Mouse (Mus musculus) spleen, adult 2 months (tissue): Measurements from ENCODE around the gene Trem2. TPM values are rescaled to one million over a fixed set of nuclear protein-coding genes. Genes with fewer than 3 reads are reported as not detected.

ENCODE experiments used
- DNase-seq, 2 experiments: peaks; one replicate each; pipeline versions ENCODE4 v3.0.0 to v3.0.0-alpha.2; 2012 to 2021; ENCODE audit warnings: low spot score in 2 of 2, low read depth in 1 of 2
- H3K27ac ChIP-seq: fragments of 200-500 bp; 2 replicates; pipeline ENCODE4 v1.5.1; 2012; ENCODE audit warnings: low read length, inconsistent platforms; ENCODE audit not compliant: insufficient read depth
- H3K27me3 ChIP-seq: fragments of 200-500 bp; 2 replicates; pipeline ENCODE4 v1.6.1; 2012; ENCODE audit warnings: mild to moderate bottlenecking, moderate library complexity, low read length, inconsistent platforms; ENCODE audit not compliant: control insufficient read depth, insufficient read depth
- H3K36me3 ChIP-seq: fragments of 200-500 bp; 2 replicates; pipeline ENCODE4 v1.6.1; 2012; ENCODE audit warnings: mild to moderate bottlenecking, low read length, inconsistent platforms; ENCODE audit not compliant: control insufficient read depth, insufficient read depth
- H3K4me1 ChIP-seq: fragments of 200-500 bp; 2 replicates; pipeline ENCODE4 v1.6.1; 2011; ENCODE audit warnings: inconsistent platforms; ENCODE audit not compliant: control insufficient read depth, insufficient read depth, insufficient read length
- H3K4me3 ChIP-seq: fragments of 200-500 bp; 2 replicates; pipeline ENCODE4 v1.5.1; 2011; ENCODE audit warnings: mild to moderate bottlenecking, inconsistent platforms; ENCODE audit not compliant: insufficient read depth, insufficient read length; ENCODE audit errors: extremely low read depth
- CTCF ChIP-seq: fragments of 200-500 bp; IDR thresholded peaks from 2 replicates; pipeline ENCODE4 v1.5.1; 2011; ENCODE audit warnings: mild to moderate bottlenecking, inconsistent platforms; ENCODE audit not compliant: insufficient read depth, insufficient read length, insufficient replicate concordance; ENCODE audit errors: extremely low read depth
- POLR2A ChIP-seq: fragments of 200-500 bp; IDR thresholded peaks from 2 replicates; pipeline ENCODE4 v1.6.1; 2011; ENCODE audit warnings: low read depth, low read length, inconsistent platforms
- WGBS: fragments of 180-500 bp; shearing (Covaris S2); methylation state at CpG from one replicate; pipeline ENCODE4 v1.1.7; 2018; 5-methylcytosine and 5-hydroxymethylcytosine counted together
- polyA plus RNA-seq: library from polyadenylated mRNA; depleted of rRNA; stranded (reverse); fragments of >200 nt; gene quantifications from 2 replicates; pipeline ENCODE4 v1.2.3, GENCODE M21; 2012

Gene Trem2
- polyA plus RNA-seq, 1 experiment: 1.0 TPM

DNA sequence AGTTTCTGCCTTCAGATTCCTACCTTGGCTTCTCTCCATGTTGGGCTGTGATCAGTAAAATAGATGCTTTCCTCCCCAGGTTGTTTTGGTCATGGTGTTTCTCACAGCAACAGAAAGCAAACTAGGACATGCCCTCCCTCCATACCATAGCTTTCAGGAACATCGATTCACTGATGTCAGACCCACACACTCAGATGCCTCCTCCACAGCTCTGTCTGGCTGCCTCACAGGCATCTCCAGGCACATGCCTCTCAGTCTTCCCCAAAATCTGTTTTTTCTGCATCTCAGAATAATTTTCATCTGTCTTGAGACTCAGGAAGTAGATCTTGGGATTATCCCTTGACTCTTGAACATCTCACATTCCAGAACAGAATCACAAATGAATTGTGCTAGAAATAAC is 29.9 kb downstream of the Trem2 start:
- Histone ChIP-seq H3K4me3 (no peak overlapping the region), H3K27ac (no peak overlapping the region), H3K4me1 (no peaks in the 10 kb centered on the region), H3K36me3 (no peaks in the 10 kb centered on the region), H3K27me3 (no peaks in the 10 kb centered on the region)
- WGBS: 93% methylated on average over 1 of the region's 1 CpGs
- no peak for TF ChIP-seq POLR2A
- no peak for TF ChIP-seq CTCF
- no peak for DNase-seq

GRCm38 (mm10) chr17:48379050-48379449 is 32.8 kb downstream of the Trem2 start:
- Histone ChIP-seq H3K27ac (no peak overlapping the region), H3K36me3 (no peaks in the 10 kb centered on the region), H3K27me3 (no peaks in the 10 kb centered on the region), H3K4me3 (no peak overlapping the region), H3K4me1 (no peaks in the 10 kb centered on the region; the same call in 1 of the 2 replicates)
- DNase-seq: no peak
- TF ChIP-seq CTCF: no peak
- no peak for TF ChIP-seq POLR2A

DNA sequence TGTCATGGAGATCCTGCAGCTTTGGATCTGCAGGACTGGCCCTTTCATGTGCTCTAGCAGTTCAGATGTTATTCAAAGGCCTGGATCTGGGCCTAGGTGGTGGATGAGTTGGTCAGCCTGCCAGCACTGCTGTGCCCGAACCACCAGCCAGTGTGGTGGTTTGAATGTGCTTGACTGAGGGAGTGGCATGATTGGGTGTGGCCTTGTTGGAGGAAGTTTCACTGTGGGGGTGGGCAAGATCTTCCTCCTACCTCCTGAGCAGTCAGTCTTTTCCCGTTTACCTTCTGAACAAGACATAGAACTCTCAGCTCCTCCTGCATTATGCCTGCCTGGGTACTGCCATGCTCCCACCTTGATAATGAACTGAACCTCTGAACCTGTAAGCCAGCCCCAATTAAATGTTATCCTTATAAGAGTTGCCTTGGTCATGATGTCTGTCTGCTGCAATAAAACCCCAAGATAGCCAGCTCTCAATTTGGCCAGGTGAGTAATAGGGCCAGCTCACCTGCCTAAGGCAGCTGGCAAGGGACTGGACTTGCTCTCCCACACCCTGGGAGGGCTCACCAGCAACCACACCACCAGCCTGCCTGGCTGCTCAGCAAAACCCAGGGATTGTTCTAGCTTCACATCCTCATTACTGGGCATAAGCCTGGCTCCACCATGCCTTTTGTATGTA is 39.7 kb downstream of the Trem2 start:
- H3K27me3 ChIP-seq: no peaks in the 10 kb centered on the region
- no peak overlapping the region for H3K27ac ChIP-seq
- WGBS: 27% methylated on average over 2 of the region's 2 CpGs
- H3K4me3 ChIP-seq: no peak overlapping the region
- no peaks in the 10 kb centered on the region; the same call in 1 of the 2 replicates for H3K4me1 ChIP-seq
- no peak for DNase-seq
- TF ChIP-seq POLR2A (no peak), CTCF (no peak)
- H3K36me3 ChIP-seq: peaks cover 36% of the 10 kb centered on the region

DNA sequence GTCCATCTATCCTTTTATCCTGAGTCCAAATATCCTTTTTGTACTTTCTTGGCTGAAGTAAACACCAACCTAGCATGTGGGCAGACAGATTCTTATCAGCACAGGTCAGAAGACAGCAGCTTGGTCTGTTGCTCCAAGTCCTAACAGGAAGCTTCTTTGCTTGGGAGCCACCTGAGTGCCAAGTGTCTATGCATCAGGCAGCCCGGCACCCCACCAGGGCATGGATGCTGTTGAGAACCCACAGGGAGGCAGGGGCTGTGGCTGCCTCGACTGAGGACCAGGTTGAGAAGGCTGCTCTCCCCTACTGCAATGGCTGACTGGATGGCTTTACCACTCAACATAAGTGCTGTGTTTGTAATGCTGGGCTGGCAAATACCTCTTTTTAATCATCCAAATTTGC is 42.5 kb downstream of the Trem2 start:
- 86% methylated on average over 2 of the region's 2 CpGs for WGBS
- Histone ChIP-seq H3K27ac (no peak overlapping the region), H3K27me3 (no peaks in the 10 kb centered on the region), H3K4me3 (no peak overlapping the region), H3K36me3 (peaks cover 60% of the 10 kb centered on the region), H3K4me1 (no peaks in the 10 kb centered on the region)
- TF ChIP-seq CTCF (no peak), POLR2A (no peak)
- no peak for DNase-seq

GRCm38 (mm10) chr17:48389442-48389841 is 43.2 kb downstream of the Trem2 start:
- H3K27me3 ChIP-seq: no peaks in the 10 kb centered on the region
- no peak for DNase-seq
- no peaks in the 10 kb centered on the region for H3K4me1 ChIP-seq
- no peak overlapping the region for H3K4me3 ChIP-seq
- TF ChIP-seq POLR2A: no peak
- TF ChIP-seq CTCF: no peak
- WGBS: 88% methylated on average over 5 of the region's 5 CpGs
- H3K36me3 ChIP-seq: peaks cover 66% of the 10 kb centered on the region
- H3K27ac ChIP-seq: no peak overlapping the region

DNA sequence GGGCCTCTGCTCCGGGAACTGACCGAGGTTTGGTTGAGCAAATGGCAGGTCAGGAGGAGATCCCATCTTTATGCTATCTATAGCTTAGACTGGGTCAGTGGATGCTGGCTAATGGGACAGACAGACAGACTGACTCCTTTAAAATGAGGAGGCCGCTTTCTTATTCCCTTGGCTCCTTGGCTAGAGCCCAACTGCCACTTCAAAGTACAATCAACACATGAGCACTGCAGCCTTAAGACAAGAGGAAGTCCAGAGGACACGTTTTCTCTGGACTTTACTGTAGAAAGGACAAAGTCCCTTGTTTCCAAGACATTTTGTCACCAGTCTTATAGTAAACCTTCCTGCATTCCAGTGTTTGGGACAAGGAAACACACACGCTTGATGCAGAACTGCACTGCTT is 45.2 kb downstream of the Trem2 start:
- Histone ChIP-seq H3K36me3 (peaks cover 76% of the 10 kb centered on the region), H3K4me3 (no peak overlapping the region), H3K27me3 (no peaks in the 10 kb centered on the region), H3K4me1 (no peaks in the 10 kb centered on the region), H3K27ac (no peak overlapping the region)
- no peak for DNase-seq
- WGBS: 93% methylated on average over 5 of the region's 5 CpGs
- TF ChIP-seq CTCF (no peak), POLR2A (no peak)

GRCm38 (mm10) chr17:48392616-48393015 is 46.4 kb downstream of the Trem2 start:
- TF ChIP-seq CTCF (no peak), POLR2A (no peak)
- H3K27me3 ChIP-seq: no peaks in the 10 kb centered on the region
- no peak for DNase-seq
- H3K4me1 ChIP-seq: no peaks in the 10 kb centered on the region
- H3K27ac ChIP-seq: no peak overlapping the region
- peaks cover 72% of the 10 kb centered on the region for H3K36me3 ChIP-seq
- no peak overlapping the region for H3K4me3 ChIP-seq
- 98% methylated on average over 3 of the region's 3 CpGs for WGBS

DNA sequence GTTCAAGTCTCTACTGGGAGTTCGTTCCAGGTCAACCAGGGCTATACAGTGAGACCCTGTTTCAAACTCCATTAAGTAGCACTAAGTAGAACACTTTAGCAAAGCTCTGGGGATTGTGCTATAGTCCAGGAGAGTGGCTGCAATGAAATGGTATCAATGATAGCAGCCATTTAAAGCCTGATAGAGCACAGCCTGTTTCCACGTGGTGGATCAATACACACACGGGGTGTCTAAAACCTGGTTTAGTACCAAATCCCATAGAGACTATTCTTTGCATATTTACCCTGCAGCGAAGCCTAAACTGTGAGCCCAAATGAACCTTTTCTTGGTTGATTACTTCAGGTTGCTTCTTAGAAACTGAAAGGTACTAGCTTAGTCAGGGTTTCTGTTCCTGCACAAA is 55.5 kb downstream of the Trem2 start:
- WGBS: 56% methylated on average over 4 of the region's 4 CpGs
- H3K4me1 ChIP-seq: peaks cover 3% of the 10 kb centered on the region
- peaks cover 19% of the 10 kb centered on the region for H3K36me3 ChIP-seq
- H3K27me3 ChIP-seq: no peaks in the 10 kb centered on the region
- no peak overlapping the region for H3K4me3 ChIP-seq
- no peak for DNase-seq
- TF ChIP-seq CTCF (no peak), POLR2A (no peak)
- no peak overlapping the region for H3K27ac ChIP-seq
